Mouse (Mus musculus) heart, postnatal 0 days (tissue): ENCODE measurements at regions not wholly inside any gene's neighbourhood (a gene's known extent, or its start where the extent isn't known, plus 50 kb on each side); places are given as distances from the start of the nearest gene placed in this dataset.

ENCODE experiments used
- ATAC-seq: fragments of 200-750 bp; cut with Nextera tagmentation; 2 replicates; pipeline ENCODE4 v1.8.0; 2017; ENCODE audit warnings: low read depth, moderate number of reproducible peaks, moderate library complexity; ENCODE audit not compliant: insufficient read depth
- DNase-seq: peaks from one replicate; pipeline ENCODE4 v3.0.0-alpha.2; 2016; ENCODE audit warnings: low spot score
- H3K27ac ChIP-seq: fragments of 300-500 bp; sonication (generic); 2 replicates; pipeline ENCODE4 v1.5.1; 2014; ENCODE audit warnings: low read depth, mild to moderate bottlenecking
- H3K27me3 ChIP-seq: fragments of 300-500 bp; sonication (generic); 2 replicates; pipeline ENCODE4 v1.6.1; 2014; ENCODE audit warnings: low read length, mixed read lengths; ENCODE audit not compliant: control insufficient read depth, insufficient read depth
- H3K36me3 ChIP-seq: fragments of 300-500 bp; sonication (generic); replicated peaks from 2 replicates; pipeline ENCODE4 v1.6.1; 2014; ENCODE audit warnings: low read length, mixed read lengths; ENCODE audit not compliant: control insufficient read depth, insufficient read depth
- H3K4me1 ChIP-seq: fragments of 300-500 bp; sonication (generic); 2 replicates; pipeline ENCODE4 v1.6.1; 2014; ENCODE audit warnings: antibody characterized with exemption; ENCODE audit not compliant: control insufficient read depth, insufficient read depth
- H3K4me2 ChIP-seq: fragments of 300-500 bp; sonication (generic); 2 replicates; pipeline ENCODE4 v1.6.1; 2014; ENCODE audit warnings: low read depth, mild to moderate bottlenecking, low read length, moderate library complexity
- H3K4me3 ChIP-seq: fragments of 300-500 bp; sonication (generic); 2 replicates; pipeline ENCODE4 v1.5.1; 2014; ENCODE audit warnings: low read depth, low read length
- H3K9ac ChIP-seq: fragments of 300-500 bp; sonication (generic); replicated peaks from 2 replicates; pipeline ENCODE4 v1.6.1; 2014; ENCODE audit warnings: low read depth, low read length, mixed read lengths
- H3K9me3 ChIP-seq: fragments of 300-500 bp; sonication (generic); replicated peaks from 2 replicates; pipeline ENCODE4 v1.6.1; 2016; ENCODE audit warnings: low read length; ENCODE audit not compliant: control insufficient read depth
- CTCF ChIP-seq: IDR thresholded peaks from 2 replicates; pipeline ENCODE4 v1.5.1; 2016; ENCODE audit warnings: antibody characterized with exemption, control low read depth, low read depth
- EP300 ChIP-seq: IDR thresholded peaks from 2 replicates; pipeline ENCODE4 v1.6.1; 2016; ENCODE audit warnings: antibody characterized with exemption, low read depth
- WGBS: fragments of 180-500 bp; shearing (Covaris S2); extraction: QIAGEN DNeasy Blood & Tissue Kit; methylation state at CpG from one replicate; pipeline ENCODE4 v1.1.7; 2014; 5-methylcytosine and 5-hydroxymethylcytosine counted together

DNA sequence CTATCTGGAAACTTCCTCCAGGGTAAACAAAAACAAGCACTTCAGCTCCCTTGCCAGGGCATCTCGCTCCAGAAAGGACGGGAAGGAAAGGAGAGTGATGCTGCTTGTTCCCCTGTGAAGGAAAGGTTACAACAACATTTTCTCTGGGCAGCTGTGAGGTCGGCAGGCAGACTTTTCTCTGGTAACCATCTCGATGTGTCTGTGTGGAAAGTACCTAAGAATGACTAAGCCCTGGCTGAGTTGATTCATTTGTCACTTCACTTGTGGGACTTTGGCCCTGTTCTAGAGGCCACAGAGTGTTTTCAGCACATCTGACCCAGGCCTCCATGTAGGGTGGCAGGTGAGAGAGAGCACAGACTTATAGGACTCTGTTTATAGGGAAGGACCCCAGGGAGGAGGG, 201.0 kb upstream of the Klf4 start:
- H3K4me1 ChIP-seq = no peaks in the 10 kb centered on the region
- ATAC-seq = no peak
- H3K9me3 ChIP-seq = no peaks in the 10 kb centered on the region
- no peak overlapping the region for H3K9ac ChIP-seq
- no peak overlapping the region for H3K4me3 ChIP-seq
- no peak for DNase-seq
- H3K4me2 ChIP-seq = no peak overlapping the region
- no peak overlapping the region for H3K27ac ChIP-seq
- H3K27me3 ChIP-seq = 0 out of 2 replicates have a peak, but pooled peaks cover 4% of the 10 kb centered on the region
- TF ChIP-seq EP300 (no peak), CTCF (no peak)
- 50% methylated on average over 4 of the region's 4 CpGs for WGBS
- H3K36me3 ChIP-seq = no peaks in the 10 kb centered on the region

DNA sequence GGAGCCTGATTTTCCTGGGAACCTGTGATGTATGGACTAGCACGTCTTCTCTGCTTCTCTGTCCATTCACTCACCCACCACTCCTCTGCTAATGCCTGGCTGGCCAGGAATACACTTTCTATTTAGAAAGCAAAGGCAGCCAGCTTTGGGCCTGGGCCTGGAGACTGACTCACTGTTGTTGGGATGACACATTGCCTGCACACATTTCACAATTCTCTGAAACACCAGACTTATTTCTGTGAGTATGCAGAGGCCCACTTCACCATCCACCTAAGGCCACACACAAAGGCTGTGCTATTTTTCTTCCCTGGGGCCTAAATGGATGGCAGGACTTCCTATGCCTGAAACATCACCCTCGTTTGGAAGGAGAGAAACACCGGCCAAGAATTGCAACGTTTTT, 199.7 kb upstream of the Klf4 start:
- no peaks in the 10 kb centered on the region for H3K4me1 ChIP-seq
- no peaks in the 10 kb centered on the region for H3K9me3 ChIP-seq
- H3K27ac ChIP-seq = no peak overlapping the region
- H3K9ac ChIP-seq = no peak overlapping the region
- no peak overlapping the region for H3K4me3 ChIP-seq
- DNase-seq (no peak), ATAC-seq (no peak)
- no peak overlapping the region for H3K4me2 ChIP-seq
- 0 out of 2 replicates have a peak, but pooled peaks cover 4% of the 10 kb centered on the region for H3K27me3 ChIP-seq
- no peaks in the 10 kb centered on the region for H3K36me3 ChIP-seq
- 52% methylated on average over 4 of the region's 4 CpGs for WGBS
- TF ChIP-seq EP300 (no peak), CTCF (no peak)

DNA sequence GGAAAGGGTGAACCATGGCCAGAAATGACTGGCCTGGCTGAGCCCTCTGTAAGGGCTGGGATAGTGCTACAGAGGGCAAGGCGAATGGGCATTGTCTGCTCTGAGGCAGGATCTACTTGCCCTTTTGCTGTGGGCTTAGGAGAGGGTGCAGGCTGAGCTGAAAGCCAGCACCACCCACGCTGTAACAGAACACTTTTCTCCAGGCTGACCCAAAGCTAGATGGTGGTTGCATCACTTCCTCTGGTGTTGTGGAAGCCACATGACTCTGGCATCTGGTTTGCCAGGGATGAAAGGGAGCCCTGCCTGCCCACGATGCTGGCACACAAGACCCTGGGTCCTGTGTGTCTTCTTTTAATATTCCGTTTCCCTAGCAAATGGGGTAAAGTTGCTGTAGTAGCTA, 198.0 kb upstream of the Klf4 start:
- Histone ChIP-seq H3K9ac (no peak overlapping the region), H3K36me3 (no peaks in the 10 kb centered on the region), H3K27ac (no peak overlapping the region), H3K4me1 (no peaks in the 10 kb centered on the region), H3K9me3 (no peaks in the 10 kb centered on the region), H3K27me3 (peaks cover 4% of the 10 kb centered on the region; the same call in 1 of the 2 replicates), H3K4me2 (no peak overlapping the region), H3K4me3 (no peak overlapping the region)
- no peak for ATAC-seq
- WGBS = 68% methylated on average over 4 of the region's 4 CpGs
- DNase-seq = no peak
- TF ChIP-seq CTCF (no peak), EP300 (no peak)

DNA sequence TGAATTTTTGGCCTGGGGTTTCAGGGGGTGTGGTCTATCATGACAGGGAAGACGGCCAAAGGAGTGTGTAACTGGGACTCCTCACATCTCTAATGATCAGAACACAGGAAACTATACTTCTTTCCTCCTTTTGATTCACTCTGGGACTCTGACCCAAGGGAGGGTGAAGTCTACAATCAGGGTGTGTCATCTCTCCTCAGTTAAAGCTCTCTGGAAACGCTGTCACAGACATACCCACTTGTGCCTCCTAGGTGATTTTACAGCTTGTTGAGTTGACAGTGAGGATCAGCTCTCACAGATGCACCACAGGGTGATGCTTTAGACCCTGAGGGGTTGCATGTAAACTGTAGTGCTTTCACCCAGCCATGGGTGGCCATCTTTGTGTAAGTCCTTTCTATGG, 194.9 kb upstream of the Klf4 start:
- Histone ChIP-seq H3K4me2 (no peak overlapping the region), H3K27me3 (peaks cover 4% of the 10 kb centered on the region; the same call in 1 of the 2 replicates), H3K9me3 (no peaks in the 10 kb centered on the region), H3K4me1 (peaks cover 11% of the 10 kb centered on the region; the same call in 1 of the 2 replicates), H3K36me3 (no peaks in the 10 kb centered on the region), H3K9ac (no peak overlapping the region), H3K27ac (no peak overlapping the region), H3K4me3 (no peak overlapping the region)
- WGBS = 73% methylated on average over 2 of the region's 2 CpGs
- ATAC-seq (no peak), DNase-seq (no peak)
- TF ChIP-seq CTCF = no peak
- TF ChIP-seq EP300 = no peak

DNA sequence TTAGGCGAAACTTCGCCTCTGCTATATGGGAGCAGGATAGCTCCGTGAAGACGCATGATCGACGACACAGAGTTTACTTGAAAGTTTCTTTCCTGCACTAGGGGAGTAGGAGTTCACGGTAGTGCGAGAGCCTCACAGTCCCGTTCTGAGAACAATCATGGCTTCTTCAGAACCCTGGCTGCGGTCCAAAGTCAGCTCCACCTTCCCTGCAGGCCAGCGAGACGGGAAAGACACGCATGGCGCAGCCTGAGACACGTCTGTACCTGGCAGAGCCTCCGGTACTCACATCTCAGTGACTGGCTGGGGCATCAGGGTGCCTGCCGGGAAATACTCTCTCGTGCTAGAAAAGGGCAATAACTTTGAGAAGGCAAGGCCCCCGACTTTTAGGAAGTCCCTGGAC, 193.8 kb upstream of the Klf4 start:
- H3K27ac ChIP-seq = no peak overlapping the region
- no peak for ATAC-seq
- no peak overlapping the region for H3K4me3 ChIP-seq
- H3K4me1 ChIP-seq = peaks cover 18% of the 10 kb centered on the region; the same call in 1 of the 2 replicates
- no peaks in the 10 kb centered on the region for H3K9me3 ChIP-seq
- H3K27me3 ChIP-seq = peaks cover 4% of the 10 kb centered on the region; the same call in 1 of the 2 replicates
- 71% methylated on average over 19 of the region's 19 CpGs for WGBS
- no peaks in the 10 kb centered on the region for H3K36me3 ChIP-seq
- no peak overlapping the region for H3K9ac ChIP-seq
- no peak for DNase-seq
- TF ChIP-seq EP300 = no peak
- no peak for TF ChIP-seq CTCF
- H3K4me2 ChIP-seq = no peak overlapping the region

DNA sequence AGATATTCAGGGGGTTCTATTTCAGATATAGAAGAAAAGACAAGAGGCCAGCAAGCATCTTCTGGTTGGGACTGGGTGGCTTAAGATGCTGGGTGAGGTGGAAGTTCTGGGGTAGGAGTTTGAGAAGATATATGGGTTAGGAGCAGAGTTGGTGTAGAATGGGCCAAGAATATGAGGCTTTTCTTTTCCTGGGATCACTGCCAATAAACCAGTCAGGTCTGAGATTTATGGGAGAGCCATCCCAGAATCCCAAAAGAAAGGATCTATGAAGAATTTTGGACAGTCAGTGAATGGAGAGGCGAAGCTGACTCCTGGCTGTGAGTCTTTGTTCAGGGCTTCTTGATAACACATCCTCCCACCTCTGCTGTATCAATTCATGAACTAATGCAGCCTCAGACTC, 192.0 kb upstream of the Klf4 start:
- ATAC-seq (no peak), DNase-seq (no peak)
- no peak for TF ChIP-seq CTCF
- no peak for TF ChIP-seq EP300
- Histone ChIP-seq H3K4me3 (no peak overlapping the region), H3K9me3 (no peaks in the 10 kb centered on the region), H3K4me1 (peaks cover 18% of the 10 kb centered on the region; the same call in 1 of the 2 replicates), H3K4me2 (no peak overlapping the region), H3K36me3 (no peaks in the 10 kb centered on the region), H3K27me3 (peaks cover 4% of the 10 kb centered on the region; the same call in 1 of the 2 replicates), H3K27ac (no peak overlapping the region), H3K9ac (no peak overlapping the region)
- WGBS = 90% methylated on average over 1 of the region's 1 CpGs
